Mouse (Mus musculus): ENCODE data around the gene Olfr1423. TPM values are rescaled to one million over a fixed set of nuclear protein-coding genes. Genes with fewer than 3 reads are reported as not detected.
"Not testable (repeated sequence)": the region's sequence is repeated elsewhere in the genome, so short reads cannot be mapped to it uniquely, and the experiment has no call there.

Olfr1423 gene
- polyA plus RNA-seq (2016; fragmentation: Nextera tagmentation; extraction: Ambion mirVana) = 0.04 TPM in 1 of 2 replicates, not detected in the other

DNA sequence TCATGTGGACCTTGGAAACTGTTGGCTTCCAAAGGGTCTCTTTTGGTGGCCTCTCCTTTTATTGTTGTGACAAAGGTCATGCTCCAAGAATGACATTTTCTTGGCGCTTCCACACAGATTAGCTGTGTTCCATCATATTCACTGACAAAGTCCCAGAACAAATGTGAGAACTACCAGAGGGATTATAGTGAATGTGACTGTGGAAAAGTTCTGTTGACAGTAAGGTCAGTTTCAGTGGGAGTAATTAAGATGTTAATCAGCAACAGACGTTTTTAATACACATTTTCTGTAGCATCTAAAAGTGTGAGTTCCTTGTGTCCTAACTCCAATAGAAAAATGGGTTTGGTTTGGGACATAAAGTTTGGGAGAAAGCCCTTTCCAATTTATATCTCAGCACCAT is at the start of gene Olfr1423:
TSS of gene Olfr1423 (minus strand) at position 101 of the 400 bp plus-strand sequence.
- 51% methylated on average over 2 of the region's 2 CpGs for WGBS
- no peak within 1 kb of the TSS for H3K4me2 ChIP-seq
- no peak within 1 kb of the TSS for H3K9ac ChIP-seq (replicated peaks)
- H3K36me3 ChIP-seq = no peaks in the 10 kb centered on the region
- no peak for ATAC-seq (ENCODE audit: insufficient number of reproducible peaks, insufficient read depth, low FRiP score, low TSS enrichment, low read depth)
- no peaks in the 10 kb centered on the region for H3K9me3 ChIP-seq
- H3K4me1 ChIP-seq (replicated peaks) = no peaks in the 10 kb centered on the region
- no peak within 1 kb of the TSS for H3K4me3 ChIP-seq (replicated peaks)
- H3K27me3 ChIP-seq = no peaks in the 10 kb centered on the region
- H3K27ac ChIP-seq = no peak within 1 kb of the TSS

DNA sequence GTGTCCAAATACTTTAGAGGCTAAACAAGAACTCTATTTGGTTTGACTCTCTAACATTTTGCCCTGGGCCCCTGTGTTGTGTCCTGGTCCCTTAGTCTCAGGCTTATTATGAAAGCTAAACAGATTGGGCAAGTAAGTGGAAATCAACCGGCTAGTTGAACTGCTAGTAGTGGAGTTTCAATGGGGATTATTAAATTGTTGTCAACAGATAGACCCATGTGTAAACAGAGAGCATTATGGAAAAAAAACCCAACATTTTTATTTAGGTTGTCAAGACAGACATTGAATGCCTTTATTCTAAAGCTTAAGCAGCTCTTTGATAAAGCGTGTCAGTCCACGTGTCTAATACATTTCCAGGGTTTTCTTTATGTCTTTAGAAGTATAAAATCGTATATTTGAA is 36.5 kb upstream of the Olfr1423 start, which contains the start of gene Olfr1425:
TSS of gene Olfr1425 (minus strand) at position 101 of the 400 bp plus-strand sequence.
- not testable (repeated sequence) for ATAC-seq (ENCODE audit: insufficient number of reproducible peaks, insufficient read depth, low FRiP score, low TSS enrichment, low read depth); H3K4me2 ChIP-seq; H3K9me3 ChIP-seq; H3K36me3 ChIP-seq; H3K4me3 ChIP-seq (replicated peaks); H3K9ac ChIP-seq (replicated peaks); H3K4me1 ChIP-seq (replicated peaks); H3K27ac ChIP-seq; H3K27me3 ChIP-seq
- WGBS = 87% methylated on average over 4 of the region's 4 CpGs

DNA sequence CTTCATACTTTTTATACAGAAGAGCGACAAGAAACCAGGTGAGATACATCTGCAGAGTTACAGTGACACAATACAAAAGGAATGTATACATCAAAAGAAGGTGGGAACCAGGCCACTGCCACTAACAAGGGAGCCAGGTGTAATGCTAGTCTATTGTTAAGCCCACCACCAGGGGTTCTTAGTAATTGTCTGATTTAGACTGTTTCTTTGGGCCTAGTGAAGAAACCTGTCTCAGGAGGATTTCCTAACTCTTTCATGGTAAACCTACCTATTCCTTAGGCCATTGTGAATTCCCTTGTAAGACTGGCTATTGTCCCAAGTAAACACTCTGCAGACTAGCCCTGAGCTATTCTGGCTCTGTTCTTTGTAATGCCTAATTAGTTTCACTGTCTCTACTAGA is 28.4 kb upstream of the Olfr1423 start:
- H3K4me1 ChIP-seq (replicated peaks); H3K9me3 ChIP-seq; H3K4me2 ChIP-seq; H3K9ac ChIP-seq (replicated peaks); H3K4me3 ChIP-seq (replicated peaks); H3K36me3 ChIP-seq; H3K27ac ChIP-seq; ATAC-seq (ENCODE audit: insufficient number of reproducible peaks, insufficient read depth, low FRiP score, low TSS enrichment, low read depth); H3K27me3 ChIP-seq: not testable (repeated sequence)
- 88% methylated on average over 1 of the region's 1 CpGs for WGBS

DNA sequence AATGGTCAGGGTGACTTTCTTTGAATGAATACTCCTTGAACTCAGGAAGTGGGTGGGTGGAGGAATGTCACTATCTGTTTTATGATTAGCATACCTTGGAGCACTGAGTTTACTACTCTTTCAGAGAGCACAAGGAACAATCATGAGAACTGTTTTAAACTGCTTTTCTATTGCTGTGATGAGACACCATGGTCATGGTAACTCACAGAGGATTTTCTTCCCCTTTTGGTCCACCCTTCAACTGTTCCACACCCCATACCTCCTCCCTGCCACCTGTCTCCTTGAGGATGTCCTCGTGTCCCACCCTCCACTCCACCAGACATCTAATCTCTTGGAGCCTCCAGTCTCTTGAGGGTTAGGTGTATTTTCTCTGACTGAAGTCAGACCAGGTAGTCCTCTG is 26.7 kb upstream of the Olfr1423 start:
- H3K27ac ChIP-seq; H3K9me3 ChIP-seq; H3K4me1 ChIP-seq (replicated peaks); H3K36me3 ChIP-seq; H3K4me2 ChIP-seq; ATAC-seq (ENCODE audit: insufficient number of reproducible peaks, insufficient read depth, low FRiP score, low TSS enrichment, low read depth); H3K9ac ChIP-seq (replicated peaks); H3K4me3 ChIP-seq (replicated peaks); H3K27me3 ChIP-seq: not testable (repeated sequence)
- WGBS = 70% methylated on average over 1 of the region's 1 CpGs

GRCm38 (mm10) chr19:12062582-12062981 is 21.5 kb upstream of the Olfr1423 start, which contains the start of gene Olfr1424:
Olfr1424 (minus strand) TSS chr19:12062682.
- H3K36me3 ChIP-seq; H3K9ac ChIP-seq (replicated peaks); ATAC-seq (ENCODE audit: insufficient number of reproducible peaks, insufficient read depth, low FRiP score, low TSS enrichment, low read depth); H3K4me3 ChIP-seq (replicated peaks); H3K4me1 ChIP-seq (replicated peaks); H3K27ac ChIP-seq; H3K9me3 ChIP-seq; H3K4me2 ChIP-seq; H3K27me3 ChIP-seq: not testable (repeated sequence)
- 73% methylated on average over 1 of the region's 1 CpGs for WGBS

- no peaks in the 10 kb centered on the region for H3K27me3 ChIP-seq
- H3K4me1 ChIP-seq (replicated peaks) = no peaks in the 10 kb centered on the region
- H3K4me3 ChIP-seq (replicated peaks) = no peak overlapping the region
- no peak overlapping the region for H3K4me2 ChIP-seq
- no peak overlapping the region for H3K9ac ChIP-seq (replicated peaks)
- 91% methylated on average over 5 of the region's 5 CpGs for WGBS
- no peak overlapping the region for H3K27ac ChIP-seq
- no peaks in the 10 kb centered on the region for H3K36me3 ChIP-seq
- no peaks in the 10 kb centered on the region for H3K9me3 ChIP-seq
- ATAC-seq (ENCODE audit: insufficient number of reproducible peaks, insufficient read depth, low FRiP score, low TSS enrichment, low read depth) = no peak
Observed at GRCm38 (mm10) chr19:12043163-12043562, 2.0 kb upstream of the Olfr1423 start.

DNA sequence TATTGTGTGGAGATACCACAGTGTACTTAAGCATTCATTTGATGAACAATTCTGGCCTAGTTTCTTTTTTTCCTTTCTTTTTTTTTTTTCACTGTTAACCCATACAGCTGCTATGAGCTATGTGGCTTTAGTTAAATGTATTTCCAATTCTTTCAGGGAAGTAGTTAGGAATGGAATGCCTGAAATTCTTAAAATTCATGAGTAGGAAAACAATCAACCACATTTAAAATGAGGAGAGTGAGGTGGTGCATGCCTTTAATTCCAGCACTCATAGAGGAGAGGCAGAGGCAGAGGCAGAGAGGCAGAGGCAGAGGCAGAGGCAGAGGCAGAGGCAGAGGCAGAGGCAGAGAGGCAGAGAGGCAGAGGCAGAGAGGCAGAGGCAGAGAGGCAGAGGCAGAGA is 3.4 kb downstream of the Olfr1423 start:
- Histone ChIP-seq H3K4me2 (no peak overlapping the region), H3K27ac (no peak overlapping the region), H3K9ac (replicated peaks) (no peak overlapping the region), H3K4me1 (replicated peaks) (no peaks in the 10 kb centered on the region), H3K9me3 (no peaks in the 10 kb centered on the region), H3K36me3 (no peaks in the 10 kb centered on the region), H3K4me3 (replicated peaks) (no peak overlapping the region), H3K27me3 (no peaks in the 10 kb centered on the region)
- no peak for ATAC-seq (ENCODE audit: insufficient number of reproducible peaks, insufficient read depth, low FRiP score, low TSS enrichment, low read depth)

DNA sequence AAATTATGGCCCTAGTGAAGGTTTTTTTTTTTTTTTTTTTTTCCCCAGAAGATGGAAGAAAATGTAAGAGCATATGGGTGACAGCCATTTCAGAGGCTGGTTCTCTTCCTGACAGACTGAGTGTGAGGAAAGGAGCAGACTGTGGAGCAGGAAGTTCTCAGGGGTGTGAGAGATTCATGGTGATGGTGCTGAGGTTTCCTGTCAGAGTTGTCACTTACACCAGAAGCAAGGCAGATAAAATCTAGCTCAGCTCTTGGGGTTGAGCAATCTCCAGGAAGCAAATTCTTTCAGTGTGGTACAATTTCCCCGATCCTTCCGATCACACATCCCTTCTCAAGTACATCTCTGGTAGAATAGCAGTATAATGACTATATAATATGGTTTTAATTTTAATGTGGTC is 14.5 kb downstream of the Olfr1423 start:
- no peak overlapping the region for H3K27ac ChIP-seq
- no peak overlapping the region for H3K4me2 ChIP-seq
- no peak overlapping the region for H3K9ac ChIP-seq (replicated peaks)
- 72% methylated on average over 2 of the region's 2 CpGs for WGBS
- H3K36me3 ChIP-seq = no peaks in the 10 kb centered on the region
- no peak overlapping the region for H3K4me3 ChIP-seq (replicated peaks)
- no peaks in the 10 kb centered on the region for H3K4me1 ChIP-seq (replicated peaks)
- H3K9me3 ChIP-seq = no peaks in the 10 kb centered on the region
- no peak for ATAC-seq (ENCODE audit: insufficient number of reproducible peaks, insufficient read depth, low FRiP score, low TSS enrichment, low read depth)
- H3K27me3 ChIP-seq = no peaks in the 10 kb centered on the region

DNA sequence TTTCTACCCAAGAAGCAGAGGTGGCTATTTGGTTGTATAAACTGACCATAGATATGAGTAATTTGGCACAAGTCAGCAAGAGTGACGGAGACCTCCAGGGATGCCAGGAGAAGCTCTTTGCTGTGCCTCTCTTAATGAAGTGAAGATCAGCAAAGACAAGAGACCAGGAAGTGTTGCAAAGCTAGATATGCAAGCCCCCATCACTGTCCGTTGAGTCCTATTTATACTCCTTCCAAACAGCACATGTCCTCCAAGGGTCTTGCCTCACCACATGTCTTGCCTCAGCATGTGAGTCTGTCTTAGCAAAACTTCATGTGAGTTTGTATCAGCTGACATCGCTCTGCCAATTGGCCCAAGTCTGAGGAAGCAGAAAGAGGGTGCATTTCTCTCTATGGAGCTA is 15.8 kb downstream of the Olfr1423 start:
- Histone ChIP-seq H3K9ac (replicated peaks) (no peak overlapping the region), H3K27ac (no peak overlapping the region), H3K4me1 (replicated peaks) (no peaks in the 10 kb centered on the region), H3K27me3 (no peaks in the 10 kb centered on the region), H3K36me3 (no peaks in the 10 kb centered on the region), H3K4me3 (replicated peaks) (no peak overlapping the region), H3K4me2 (no peak overlapping the region), H3K9me3 (no peaks in the 10 kb centered on the region)
- WGBS = 88% methylated on average over 3 of the region's 3 CpGs
- no peak for ATAC-seq (ENCODE audit: insufficient number of reproducible peaks, insufficient read depth, low FRiP score, low TSS enrichment, low read depth)

DNA sequence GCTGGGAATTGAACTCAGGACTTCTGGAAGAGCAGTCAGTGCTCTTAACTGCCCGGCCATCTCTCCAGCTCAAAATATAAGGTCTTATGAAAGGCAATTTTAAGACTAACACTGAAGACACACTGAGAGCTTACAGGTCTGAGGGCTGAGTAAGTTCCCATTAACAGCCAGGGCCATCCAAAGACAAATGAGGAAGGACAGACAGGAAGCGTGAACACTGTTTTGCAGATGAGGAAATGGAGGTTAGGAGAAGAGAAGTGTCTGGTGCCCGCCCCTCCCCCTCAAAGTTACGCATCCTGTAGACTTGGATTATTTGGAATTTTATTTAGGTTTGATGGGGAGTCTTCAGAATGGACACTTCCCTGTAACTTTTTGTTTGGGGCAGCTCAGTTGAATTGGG is 17.0 kb downstream of the Olfr1423 start:
- Histone ChIP-seq H3K27ac (no peak overlapping the region), H3K36me3 (no peaks in the 10 kb centered on the region), H3K4me3 (replicated peaks) (no peak overlapping the region), H3K9me3 (no peaks in the 10 kb centered on the region), H3K9ac (replicated peaks) (no peak overlapping the region), H3K4me1 (replicated peaks) (no peaks in the 10 kb centered on the region), H3K4me2 (no peak overlapping the region), H3K27me3 (no peaks in the 10 kb centered on the region)
- 85% methylated on average over 4 of the region's 4 CpGs for WGBS
- no peak for ATAC-seq (ENCODE audit: insufficient number of reproducible peaks, insufficient read depth, low FRiP score, low TSS enrichment, low read depth)

DNA sequence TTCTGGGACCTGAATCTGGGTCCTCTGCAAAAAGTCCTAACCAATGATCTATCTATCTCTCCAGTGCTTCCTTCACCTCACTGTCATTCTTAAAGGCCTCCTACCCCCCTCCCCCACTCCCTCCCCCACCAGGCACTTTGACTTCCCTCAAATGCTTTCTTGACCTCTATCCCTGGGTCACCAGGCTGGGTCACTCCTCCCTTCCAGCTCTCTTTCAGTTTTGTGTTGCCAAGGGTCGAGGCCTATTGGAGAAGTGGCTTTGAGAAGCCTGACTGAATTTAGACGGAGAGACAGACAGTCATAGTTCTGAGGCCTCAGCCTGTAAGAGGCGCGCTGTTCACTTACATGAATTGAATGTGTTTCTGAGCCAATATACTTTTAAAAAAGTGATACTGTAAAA is 24.9 kb downstream of the Olfr1423 start:
- no peak overlapping the region for H3K4me3 ChIP-seq (replicated peaks)
- no peak overlapping the region for H3K9ac ChIP-seq (replicated peaks)
- H3K4me2 ChIP-seq = no peak overlapping the region
- H3K4me1 ChIP-seq (replicated peaks) = no peaks in the 10 kb centered on the region
- H3K36me3 ChIP-seq = no peaks in the 10 kb centered on the region
- ATAC-seq (ENCODE audit: insufficient number of reproducible peaks, insufficient read depth, low FRiP score, low TSS enrichment, low read depth) = no peak
- whole genome bisulfite sequencing = 92% methylated on average over 4 of the region's 4 CpGs
- H3K9me3 ChIP-seq = no peaks in the 10 kb centered on the region
- no peak overlapping the region for H3K27ac ChIP-seq
- 0 out of 2 replicates have a peak, but pooled peaks cover 3% of the 10 kb centered on the region for H3K27me3 ChIP-seq

- H3K4me2 ChIP-seq = no peak overlapping the region
- 64% methylated on average over 8 of the region's 8 CpGs for WGBS
- H3K9ac ChIP-seq (replicated peaks) = no peak overlapping the region
- H3K27me3 ChIP-seq = 0 out of 2 replicates have a peak, but pooled peaks cover 3% of the 10 kb centered on the region
- H3K9me3 ChIP-seq = no peaks in the 10 kb centered on the region
- H3K27ac ChIP-seq = no peak overlapping the region
- no peak overlapping the region for H3K4me3 ChIP-seq (replicated peaks)
- no peaks in the 10 kb centered on the region for H3K4me1 ChIP-seq (replicated peaks)
- H3K36me3 ChIP-seq = no peaks in the 10 kb centered on the region
- ATAC-seq (ENCODE audit: insufficient number of reproducible peaks, insufficient read depth, low FRiP score, low TSS enrichment, low read depth) = no peak
Observed at GRCm38 (mm10) chr19:12015708-12016107, 25.4 kb downstream of the Olfr1423 start.

Measured in limb, embryonic 12.5 days (tissue).